Mouse (Mus musculus): ENCODE data around the gene Sycp2.

GRCm38 (mm10) chr2:178409024-178409423 is 1.5 kb upstream of the Sycp2 start:
- TF ChIP-seq EP300 (IDR thresholded peaks at IDR 0.05) (no peak), CTCF (IDR thresholded peaks at IDR 0.05) (no peak)
